Mouse (Mus musculus): ENCODE measurements around the gene Ucma. TPM values are rescaled to one million over a fixed set of nuclear protein-coding genes. Genes with fewer than 3 reads are reported as not detected.

Gene Ucma
- not detected for total RNA-seq (2023)

DNA sequence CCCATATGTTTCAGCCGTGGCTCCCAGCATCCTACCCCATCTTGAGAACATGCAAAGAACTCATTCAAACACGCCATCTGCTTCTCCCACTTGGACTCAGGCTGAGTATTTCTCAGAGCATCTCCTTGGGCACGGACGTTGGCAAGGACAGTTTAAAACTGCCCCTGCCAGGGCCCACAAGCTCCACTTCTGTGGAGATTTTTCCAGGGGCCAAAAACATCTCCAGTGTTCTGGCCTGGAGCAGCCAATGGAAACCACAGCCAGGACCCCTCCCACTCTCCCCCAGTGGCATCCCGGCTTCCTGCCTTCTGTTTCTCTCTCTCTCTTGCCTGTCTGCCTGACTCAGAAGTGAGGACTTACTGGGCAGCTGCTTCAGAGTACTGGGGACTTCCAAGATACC is at the start of gene Ucma:
TSS of gene Ucma (plus strand) at position 316 of the 400 bp plus-strand sequence.

DNA sequence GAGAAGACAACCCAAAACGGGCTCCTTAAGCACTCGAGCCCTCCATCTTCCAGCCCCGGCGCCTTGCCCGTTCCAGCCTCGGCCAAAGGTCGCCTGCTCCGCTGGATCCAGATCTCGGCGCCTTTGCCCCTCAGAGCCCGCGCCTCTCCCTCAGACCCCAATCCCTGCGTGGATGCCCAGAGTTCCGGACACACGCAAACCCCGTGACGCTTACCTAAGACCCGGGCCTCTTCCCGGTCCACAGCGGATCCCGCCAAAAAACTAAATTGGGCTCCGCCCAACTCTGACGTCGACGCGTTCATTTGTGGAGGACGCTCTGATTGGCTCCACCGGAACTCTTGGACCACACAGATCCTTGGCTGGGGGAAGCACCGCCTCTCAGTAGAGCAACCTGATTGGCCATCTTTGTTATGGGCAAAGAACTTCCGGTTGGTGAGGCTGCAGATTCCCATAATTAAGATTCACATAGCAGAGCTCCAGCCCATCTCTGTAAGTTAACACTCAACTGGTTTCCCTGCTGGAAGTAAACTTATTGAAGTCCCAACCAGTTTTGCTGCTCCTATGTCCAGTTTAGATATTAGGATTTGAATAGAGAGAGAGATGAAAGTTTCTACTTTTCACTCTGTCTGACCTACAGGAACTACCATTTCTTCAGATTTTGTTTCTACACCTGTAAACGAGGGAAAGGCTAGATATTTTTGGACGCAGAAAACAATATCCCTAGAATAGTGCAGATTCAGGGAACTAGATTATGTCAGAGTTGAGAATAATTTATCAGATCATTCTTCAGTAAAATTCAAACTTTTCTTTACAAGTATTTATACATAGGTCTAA is 36.8 kb downstream of the Ucma start, which contains the start of gene Mcm10:
TSS of gene Mcm10 (minus strand) at position 301 of the 834 bp plus-strand sequence.

Other genes starting within 250 kb of the Ucma start
- gene Sephs1, start 94.6 kb upstream of the Ucma start, total RNA-seq (2023), result 28.3 TPM
- 26.3 TPM for gene Phyh, start 57.1 kb upstream of the Ucma start, total RNA-seq (2023)
- 0.64 TPM for gene Mcm10, start 36.7 kb downstream of the Ucma start, total RNA-seq (2023)
- 2.6 TPM for gene Optn, start 87.9 kb downstream of the Ucma start, total RNA-seq (2023)
- not detected for gene Ccdc3, start 161.7 kb downstream of the Ucma start, total RNA-seq (2023)